Mouse (Mus musculus) neutrophil, adult 83 days (primary cell): ENCODE data around the gene Ifna7. TPM values are rescaled to one million over a fixed set of nuclear protein-coding genes. Genes with fewer than 3 reads are reported as not detected.

Experiments
- total RNA-seq, 2 experiments: library from RNA; stranded (reverse); gene quantifications; one replicate each; pipeline ENCODE4 v1.2.4; 2023

Gene Ifna7
- total RNA-seq: not detected

GRCm38 (mm10) chr4:88815928-88816327 is at the start of gene Ifna7:
TSS of gene Ifna7 (plus strand) at chr4:88816228.

DNA sequence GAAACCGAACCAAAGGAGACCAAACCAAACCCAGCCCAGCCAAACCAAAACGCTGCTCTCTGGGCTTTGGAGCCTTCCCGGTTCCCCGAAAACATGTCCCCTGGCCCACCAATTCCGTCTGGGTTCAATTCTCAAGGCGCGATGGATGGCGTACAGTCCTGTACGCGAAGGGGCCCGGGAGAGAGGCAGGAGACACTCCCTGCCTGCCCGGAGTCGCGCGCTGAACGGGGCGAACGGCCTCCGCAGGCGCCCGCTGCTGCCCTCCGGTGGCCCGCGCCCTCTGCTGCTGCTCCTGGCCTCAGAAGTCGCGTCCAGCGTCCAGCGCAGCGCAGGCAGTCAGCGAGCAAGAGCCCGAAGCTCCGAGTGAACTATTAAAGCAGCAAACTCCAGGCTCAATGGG is 42.5 kb upstream of the Ifna7 start, which contains the start of gene Gm13290:
Gene Gm13290, plus strand, starts transcription at position 301 of the 400 bp plus-strand sequence.

GRCm38 (mm10) chr4:88776622-88777021 is 39.4 kb upstream of the Ifna7 start, which contains the start of gene Gm13289:
TSS of gene Gm13289 (plus strand) at chr4:88776922.

DNA sequence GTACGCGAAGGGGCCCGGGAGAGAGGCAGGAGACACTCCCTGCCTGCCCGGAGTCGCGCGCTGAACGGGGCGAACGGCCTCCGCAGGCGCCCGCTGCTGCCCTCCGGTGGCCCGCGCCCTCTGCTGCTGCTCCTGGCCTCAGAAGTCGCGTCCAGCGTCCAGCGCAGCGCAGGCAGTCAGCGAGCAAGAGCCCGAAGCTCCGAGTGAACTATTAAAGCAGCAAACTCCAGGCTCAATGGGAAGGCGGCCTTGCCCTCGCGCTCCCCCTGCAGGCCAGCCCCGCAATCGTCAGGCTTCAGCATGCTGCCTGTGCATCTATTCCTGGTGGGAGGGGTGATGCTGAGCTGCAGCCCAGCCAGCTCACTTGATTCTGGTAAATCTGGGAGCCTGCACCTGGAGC is 36.5 kb upstream of the Ifna7 start, which contains the start of gene Gm13272:
Gene Gm13272, plus strand, starts transcription at position 301 of the 400 bp plus-strand sequence.

DNA sequence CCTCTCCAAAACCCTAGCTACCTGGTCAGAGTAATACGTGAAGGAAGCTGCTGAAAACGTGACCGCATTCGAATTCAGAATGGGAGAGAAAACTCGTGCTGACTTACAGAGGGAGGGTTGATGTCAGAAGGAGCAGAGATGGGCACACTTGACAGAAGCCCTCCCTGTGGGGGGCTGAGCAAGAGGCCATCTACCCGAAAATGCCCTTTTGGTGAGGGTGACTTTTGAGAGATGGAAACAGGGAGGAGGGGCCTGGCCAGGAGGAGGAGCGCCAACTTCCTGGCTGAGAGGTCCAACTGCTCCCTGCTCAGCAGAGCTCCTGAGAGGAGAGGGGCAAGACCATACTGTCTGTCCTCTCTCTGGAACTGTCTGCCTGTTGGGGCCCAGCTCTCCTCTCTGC is 34.2 kb upstream of the Ifna7 start, which contains the start of gene Ifnz:
Gene Ifnz, plus strand, starts transcription at position 301 of the 400 bp plus-strand sequence.

GRCm38 (mm10) chr4:88785409-88785808 is 30.6 kb upstream of the Ifna7 start, which contains the start of gene Gm13276:
TSS of gene Gm13276 (plus strand) at chr4:88785709.

DNA sequence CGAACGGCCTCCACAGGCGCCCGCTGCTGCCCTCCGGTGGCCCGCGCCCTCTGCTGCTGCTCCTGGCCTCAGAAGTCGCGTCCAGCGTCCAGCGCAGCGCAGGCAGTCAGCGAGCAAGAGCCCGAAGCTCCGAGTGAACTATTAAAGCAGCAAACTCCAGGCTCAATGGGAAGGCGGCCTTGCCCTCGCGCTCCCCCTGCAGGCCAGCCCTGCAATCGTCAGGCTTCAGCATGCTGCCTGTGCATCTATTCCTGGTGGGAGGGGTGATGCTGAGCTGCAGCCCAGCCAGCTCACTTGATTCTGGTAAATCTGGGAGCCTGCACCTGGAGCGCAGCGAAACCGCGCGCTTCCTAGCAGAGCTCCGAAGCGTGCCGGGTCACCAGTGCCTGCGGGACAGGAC is 27.6 kb upstream of the Ifna7 start, which contains the start of gene Gm13277:
Gene Gm13277, plus strand, starts transcription at position 231 of the 400 bp plus-strand sequence.

GRCm38 (mm10) chr4:88791250-88791649 is 24.8 kb upstream of the Ifna7 start, which contains the start of gene Gm13278:
TSS of gene Gm13278 (plus strand) at chr4:88791550.

GRCm38 (mm10) chr4:88793936-88794675 is 21.9 kb upstream of the Ifna7 start, which contains the start of gene Gm13275:
TSS of gene Gm13275 (plus strand) at chr4:88794487.

DNA sequence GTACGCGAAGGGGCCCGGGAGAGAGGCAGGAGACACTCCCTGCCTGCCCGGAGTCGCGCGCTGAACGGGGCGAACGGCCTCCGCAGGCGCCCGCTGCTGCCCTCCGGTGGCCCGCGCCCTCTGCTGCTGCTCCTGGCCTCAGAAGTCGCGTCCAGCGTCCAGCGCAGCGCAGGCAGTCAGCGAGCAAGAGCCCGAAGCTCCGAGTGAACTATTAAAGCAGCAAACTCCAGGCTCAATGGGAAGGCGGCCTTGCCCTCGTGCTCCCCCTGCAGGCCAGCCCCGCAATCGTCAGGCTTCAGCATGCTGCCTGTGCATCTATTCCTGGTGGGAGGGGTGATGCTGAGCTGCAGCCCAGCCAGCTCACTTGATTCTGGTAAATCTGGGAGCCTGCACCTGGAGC is 18.9 kb upstream of the Ifna7 start, which contains the start of gene Gm13279:
Gene Gm13279, plus strand, starts transcription at position 301 of the 400 bp plus-strand sequence.

DNA sequence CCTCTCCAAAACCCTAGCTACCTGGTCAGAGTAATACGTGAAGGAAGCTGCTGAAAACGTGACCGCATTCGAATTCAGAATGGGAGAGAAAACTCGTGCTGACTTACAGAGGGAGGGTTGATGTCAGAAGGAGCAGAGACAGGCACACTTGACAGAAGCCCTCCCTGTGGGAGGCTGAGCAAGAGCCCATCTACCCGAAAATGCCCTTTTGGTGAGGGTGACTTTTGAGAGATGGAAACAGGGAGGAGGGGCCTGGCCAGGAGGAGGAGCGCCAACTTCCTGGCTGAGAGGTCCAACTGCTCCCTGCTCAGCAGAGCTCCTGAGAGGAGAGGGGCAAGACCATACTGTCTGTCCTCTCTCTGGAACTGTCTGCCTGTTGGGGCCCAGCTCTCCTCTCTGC is 16.7 kb upstream of the Ifna7 start, which contains the start of gene Gm13285:
Gene Gm13285, plus strand, starts transcription at position 301 of the 400 bp plus-strand sequence.

DNA sequence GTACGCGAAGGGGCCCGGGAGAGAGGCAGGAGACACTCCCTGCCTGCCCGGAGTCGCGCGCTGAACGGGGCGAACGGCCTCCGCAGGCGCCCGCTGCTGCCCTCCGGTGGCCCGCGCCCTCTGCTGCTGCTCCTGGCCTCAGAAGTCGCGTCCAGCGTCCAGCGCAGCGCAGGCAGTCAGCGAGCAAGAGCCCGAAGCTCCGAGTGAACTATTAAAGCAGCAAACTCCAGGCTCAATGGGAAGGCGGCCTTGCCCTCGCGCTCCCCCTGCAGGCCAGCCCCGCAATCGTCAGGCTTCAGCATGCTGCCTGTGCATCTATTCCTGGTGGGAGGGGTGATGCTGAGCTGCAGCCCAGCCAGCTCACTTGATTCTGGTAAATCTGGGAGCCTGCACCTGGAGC is 13.1 kb upstream of the Ifna7 start, which contains the start of gene Gm13287:
Gene Gm13287, plus strand, starts transcription at position 301 of the 400 bp plus-strand sequence.

GRCm38 (mm10) chr4:88805231-88805630 is 10.8 kb upstream of the Ifna7 start, which contains the start of gene Gm13288:
TSS of gene Gm13288 (plus strand) at chr4:88805531.

DNA sequence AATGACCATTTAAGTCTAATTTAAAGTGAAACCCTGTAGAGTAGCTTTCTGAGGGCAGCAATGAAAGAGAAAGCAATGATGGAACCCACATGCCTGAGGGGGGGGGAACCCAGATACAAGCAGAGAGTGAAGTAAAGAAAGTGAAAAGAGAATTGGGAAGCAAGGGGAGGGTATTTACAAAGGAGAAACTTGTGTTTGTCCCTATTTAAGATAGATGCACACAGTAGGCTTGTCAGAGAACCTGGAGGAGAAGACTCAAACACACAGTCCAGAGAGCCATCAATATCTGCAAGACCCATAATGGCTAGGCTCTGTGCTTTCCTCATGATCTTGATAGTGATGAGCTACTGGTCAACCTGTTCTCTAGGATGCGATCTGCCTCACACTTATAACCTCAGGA is 3.6 kb downstream of the Ifna7 start, which contains the start of gene Ifna11:
Gene Ifna11, plus strand, starts transcription at position 301 of the 400 bp plus-strand sequence.

GRCm38 (mm10) chr4:88827116-88827515 is 11.1 kb downstream of the Ifna7 start, which contains the start of gene Ifna6:
TSS of gene Ifna6 (plus strand) at chr4:88827416.

DNA sequence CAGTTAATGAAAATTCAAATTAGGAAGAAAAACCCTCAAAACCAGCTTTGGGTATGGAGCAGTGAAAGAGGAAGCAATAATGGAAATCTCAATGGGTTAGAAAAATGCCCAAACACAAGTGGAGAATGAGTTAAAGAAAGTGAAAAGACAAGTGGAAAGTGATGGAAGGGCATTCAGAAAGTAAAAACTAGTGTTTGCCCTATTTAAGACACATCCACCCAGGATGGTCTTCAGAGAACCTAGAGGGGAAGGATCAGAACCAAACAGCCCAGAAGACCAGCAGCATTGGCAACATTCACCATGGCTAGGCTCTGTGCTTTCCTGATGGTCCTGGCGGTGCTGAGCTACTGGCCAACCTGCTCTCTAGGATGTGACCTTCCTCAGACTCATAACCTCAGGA is 19.2 kb downstream of the Ifna7 start, which contains the start of gene Ifna5:
Gene Ifna5, plus strand, starts transcription at position 301 of the 400 bp plus-strand sequence.

DNA sequence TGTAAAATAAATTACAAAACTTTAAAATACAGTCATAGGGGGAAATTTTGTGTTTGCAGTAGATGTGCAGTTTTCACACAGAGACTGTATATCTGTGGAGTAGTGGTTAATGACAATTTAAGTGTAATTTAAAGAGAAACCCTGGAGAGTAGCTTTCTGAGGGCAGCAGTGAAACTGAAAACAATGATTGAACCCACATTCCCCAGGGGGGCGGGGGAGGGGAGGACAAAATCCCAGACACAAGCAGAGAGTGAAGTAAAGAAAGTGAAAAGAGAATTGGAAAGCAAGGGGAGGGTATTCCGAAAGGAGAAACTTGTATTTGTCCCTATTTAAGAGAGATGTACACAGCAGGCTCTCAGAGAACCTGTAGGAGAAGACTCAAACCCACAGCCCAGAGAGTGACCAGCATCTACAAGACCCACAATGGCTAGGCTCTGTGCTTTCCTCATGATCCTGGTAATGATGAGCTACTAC is 25.4 kb downstream of the Ifna7 start, which contains the start of gene Ifna4:
Gene Ifna4, plus strand, starts transcription at position 424 of the 474 bp plus-strand sequence.

DNA sequence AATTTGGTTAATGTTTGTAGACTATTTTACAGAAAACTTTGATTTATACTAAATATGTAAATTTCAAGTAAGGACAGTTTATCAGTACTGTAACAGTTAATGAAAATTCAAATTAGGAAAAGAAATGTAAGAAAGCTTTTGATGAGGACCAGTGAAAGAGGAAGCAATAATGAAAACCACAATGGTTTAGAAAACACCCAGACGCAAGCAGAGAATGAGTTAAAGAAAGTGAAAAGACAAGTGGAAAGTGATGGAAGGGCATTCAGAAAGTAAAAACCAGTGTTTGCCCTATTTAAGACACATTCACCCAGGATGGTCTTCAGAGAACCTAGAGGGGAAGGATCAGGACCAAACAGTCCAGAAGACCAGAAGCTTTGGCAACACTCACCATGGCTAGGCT is 33.7 kb downstream of the Ifna7 start, which contains the start of gene Ifna1:
Gene Ifna1, plus strand, starts transcription at position 390 of the 400 bp plus-strand sequence.

Other genes with a start within 250 kb of the Ifna7 start
- not detected for gene Ifna14, start 244.4 kb upstream of the Ifna7 start, total RNA-seq
- not detected for gene Ifna9, start 223.8 kb upstream of the Ifna7 start, total RNA-seq
- not detected for gene Ifna12, start 212.9 kb upstream of the Ifna7 start, total RNA-seq
- gene C87499, start 181.8 kb upstream of the Ifna7 start, total RNA-seq: not detected
- gene Ifna13, start 171.8 kb upstream of the Ifna7 start, total RNA-seq: not detected
- gene Ifna16, start 139.3 kb upstream of the Ifna7 start, total RNA-seq: not detected
- gene Ifna2, start 132.3 kb upstream of the Ifna7 start, total RNA-seq: not detected
- not detected for gene Ifnab, start 124.9 kb upstream of the Ifna7 start, total RNA-seq
- under 1 TPM in 1 of 2 experiments, not detected in 1; 0.40 TPM for gene Gm26566, start 94.4 kb upstream of the Ifna7 start, total RNA-seq
- gene Klhl9, start 93.8 kb upstream of the Ifna7 start, total RNA-seq: 10 to 100 TPM; 51.0 to 52.2 TPM
- not detected for gene Gm13271, start 61.4 kb upstream of the Ifna7 start, total RNA-seq
- not detected for gene Gm13283, start 56.1 kb upstream of the Ifna7 start, total RNA-seq
- not detected for gene Gm13290, start 42.4 kb upstream of the Ifna7 start, total RNA-seq
- gene Gm13289, start 39.3 kb upstream of the Ifna7 start, total RNA-seq: not detected
- gene Gm13272, start 36.4 kb upstream of the Ifna7 start, total RNA-seq: not detected
- under 1 TPM in 1 of 2 experiments, not detected in 1; 0.70 TPM for gene Ifnz, start 34.1 kb upstream of the Ifna7 start, total RNA-seq
- not detected for gene Gm13276, start 30.5 kb upstream of the Ifna7 start, total RNA-seq
- gene Gm13277, start 27.6 kb upstream of the Ifna7 start, total RNA-seq: not detected
- not detected for gene Gm13278, start 24.7 kb upstream of the Ifna7 start, total RNA-seq
- not detected for gene Gm13275, start 21.7 kb upstream of the Ifna7 start, total RNA-seq
- gene Gm13279, start 18.8 kb upstream of the Ifna7 start, total RNA-seq: not detected
- gene Gm13285, start 16.6 kb upstream of the Ifna7 start, total RNA-seq: under 1 TPM in 1 of 2 experiments, not detected in 1; 0.29 TPM
- gene Gm13287, start 13.0 kb upstream of the Ifna7 start, total RNA-seq: not detected
- not detected for gene Gm13288, start 10.7 kb upstream of the Ifna7 start, total RNA-seq
- not detected for gene Ifna11, start 3.7 kb downstream of the Ifna7 start, total RNA-seq
- gene Ifna6, start 11.2 kb downstream of the Ifna7 start, total RNA-seq: not detected
- not detected for gene Ifna5, start 19.3 kb downstream of the Ifna7 start, total RNA-seq
- not detected for gene Ifna4, start 25.6 kb downstream of the Ifna7 start, total RNA-seq
- gene Ifna1, start 33.9 kb downstream of the Ifna7 start, total RNA-seq: not detected
- gene Ifne, start 64.0 kb downstream of the Ifna7 start, total RNA-seq: not detected